Mouse (Mus musculus) heart, postnatal 0 days (tissue): ENCODE measurements around the gene Fam83d. TPM values are rescaled to one million over a fixed set of nuclear protein-coding genes. Genes with fewer than 3 reads are reported as not detected.

ENCODE experiments used
- ATAC-seq: fragments of 200-750 bp; cut with Nextera tagmentation; 2 replicates; pipeline ENCODE4 v1.8.0; 2017; ENCODE audit warnings: low read depth, moderate number of reproducible peaks, moderate library complexity; ENCODE audit not compliant: insufficient read depth
- DNase-seq: peaks from one replicate; pipeline ENCODE4 v3.0.0-alpha.2; 2016; ENCODE audit warnings: low spot score
- H3K27ac ChIP-seq: fragments of 300-500 bp; sonication (generic); 2 replicates; pipeline ENCODE4 v1.5.1; 2014; ENCODE audit warnings: low read depth, mild to moderate bottlenecking
- H3K27me3 ChIP-seq: fragments of 300-500 bp; sonication (generic); 2 replicates; pipeline ENCODE4 v1.6.1; 2014; ENCODE audit warnings: low read length, mixed read lengths; ENCODE audit not compliant: control insufficient read depth, insufficient read depth
- H3K36me3 ChIP-seq: fragments of 300-500 bp; sonication (generic); replicated peaks from 2 replicates; pipeline ENCODE4 v1.6.1; 2014; ENCODE audit warnings: low read length, mixed read lengths; ENCODE audit not compliant: control insufficient read depth, insufficient read depth
- H3K4me1 ChIP-seq: fragments of 300-500 bp; sonication (generic); 2 replicates; pipeline ENCODE4 v1.6.1; 2014; ENCODE audit warnings: antibody characterized with exemption; ENCODE audit not compliant: control insufficient read depth, insufficient read depth
- H3K4me2 ChIP-seq: fragments of 300-500 bp; sonication (generic); 2 replicates; pipeline ENCODE4 v1.6.1; 2014; ENCODE audit warnings: low read depth, mild to moderate bottlenecking, low read length, moderate library complexity
- H3K4me3 ChIP-seq: fragments of 300-500 bp; sonication (generic); 2 replicates; pipeline ENCODE4 v1.5.1; 2014; ENCODE audit warnings: low read depth, low read length
- H3K9ac ChIP-seq: fragments of 300-500 bp; sonication (generic); replicated peaks from 2 replicates; pipeline ENCODE4 v1.6.1; 2014; ENCODE audit warnings: low read depth, low read length, mixed read lengths
- H3K9me3 ChIP-seq: fragments of 300-500 bp; sonication (generic); replicated peaks from 2 replicates; pipeline ENCODE4 v1.6.1; 2016; ENCODE audit warnings: low read length; ENCODE audit not compliant: control insufficient read depth
- CTCF ChIP-seq: IDR thresholded peaks from 2 replicates; pipeline ENCODE4 v1.5.1; 2016; ENCODE audit warnings: antibody characterized with exemption, control low read depth, low read depth
- EP300 ChIP-seq: IDR thresholded peaks from 2 replicates; pipeline ENCODE4 v1.6.1; 2016; ENCODE audit warnings: antibody characterized with exemption, low read depth
- WGBS: fragments of 180-500 bp; shearing (Covaris S2); extraction: QIAGEN DNeasy Blood & Tissue Kit; methylation state at CpG from one replicate; pipeline ENCODE4 v1.1.7; 2014; 5-methylcytosine and 5-hydroxymethylcytosine counted together
- polyA plus RNA-seq: library from polyadenylated mRNA; unstranded; fragments of >200 nt; fragmentation: Nextera tagmentation; extraction: Ambion mirVana; gene quantifications from 2 replicates; pipeline ENCODE4 v1.2.1, GENCODE M21; 2015
- total RNA-seq: library from RNA; depleted of rRNA; stranded (reverse); fragments of >200 nt; gene quantifications from 2 replicates; pipeline ENCODE4 v1.2.3, GENCODE M21; 2014; ENCODE audit warnings: low replicate concordance

Gene Fam83d
- total and polyA plus RNA-seq, 2 experiments from 2014 or later, result 18.6 to 37.7 TPM

GRCm38 (mm10) chr2:158745049-158745482 lies 22.8 kb upstream of the Fam83d start:
- H3K36me3 ChIP-seq, result 0 out of 2 replicates have a peak, but pooled peaks cover 5% of the 10 kb centered on the region
- no peaks in the 10 kb centered on the region for H3K27me3 ChIP-seq
- no peak overlapping the region for H3K9ac ChIP-seq
- ATAC-seq (no peak), DNase-seq (peak; percentile 60)
- no peak overlapping the region for H3K4me3 ChIP-seq
- no peak overlapping the region for H3K4me2 ChIP-seq
- no peaks in the 10 kb centered on the region for H3K9me3 ChIP-seq
- 9% methylated on average over 2 of the region's 2 CpGs for WGBS
- peak; percentile 85 for TF ChIP-seq CTCF
- TF ChIP-seq EP300, result no peak
- 0 out of 2 replicates have a peak, but pooled peaks cover 4% of the 10 kb centered on the region for H3K4me1 ChIP-seq
- H3K27ac ChIP-seq, result no peak overlapping the region

GRCm38 (mm10) chr2:158746164-158746563 lies 21.7 kb upstream of the Fam83d start:
- H3K27me3 ChIP-seq, result no peaks in the 10 kb centered on the region
- H3K27ac ChIP-seq, result no peak overlapping the region
- H3K4me2 ChIP-seq, result peak overlapping the region; percentile 28
- 38% methylated on average over 11 of the region's 11 CpGs for WGBS
- no peak for ATAC-seq
- no peak for DNase-seq
- 0 out of 2 replicates have a peak, but pooled peaks cover 4% of the 10 kb centered on the region for H3K4me1 ChIP-seq
- H3K36me3 ChIP-seq, result 0 out of 2 replicates have a peak, but pooled peaks cover 5% of the 10 kb centered on the region
- TF ChIP-seq EP300, result no peak
- TF ChIP-seq CTCF, result no peak
- no peak overlapping the region for H3K9ac ChIP-seq
- H3K9me3 ChIP-seq, result no peaks in the 10 kb centered on the region
- no peak overlapping the region for H3K4me3 ChIP-seq

GRCm38 (mm10) chr2:158749366-158749765 lies 18.5 kb upstream of the Fam83d start:
- Histone ChIP-seq H3K4me1 (0 out of 2 replicates have a peak, but pooled peaks cover 4% of the 10 kb centered on the region), H3K27ac (no peak overlapping the region), H3K9me3 (no peaks in the 10 kb centered on the region), H3K4me2 (no peak overlapping the region), H3K4me3 (no peak overlapping the region), H3K27me3 (no peaks in the 10 kb centered on the region), H3K36me3 (no peaks in the 10 kb centered on the region; the same call in 1 of the 2 replicates), H3K9ac (no peak overlapping the region)
- no peak for DNase-seq
- ATAC-seq, result no peak
- WGBS, result 90% methylated on average over 9 of the region's 9 CpGs
- TF ChIP-seq CTCF (no peak), EP300 (no peak)

GRCm38 (mm10) chr2:158760231-158760630 lies 7.7 kb upstream of the Fam83d start:
- ATAC-seq, result no peak
- DNase-seq, result no peak
- Histone ChIP-seq H3K27me3 (no peaks in the 10 kb centered on the region), H3K4me1 (no peaks in the 10 kb centered on the region), H3K9me3 (no peaks in the 10 kb centered on the region), H3K36me3 (0 out of 2 replicates have a peak, but pooled peaks cover 5% of the 10 kb centered on the region), H3K27ac (no peak overlapping the region), H3K9ac (no peak overlapping the region), H3K4me3 (no peak overlapping the region), H3K4me2 (no peak overlapping the region)
- no peak for TF ChIP-seq EP300
- no peak for TF ChIP-seq CTCF
- WGBS, result 71% methylated on average over 2 of the region's 2 CpGs

GRCm38 (mm10) chr2:158762339-158762738 lies 5.6 kb upstream of the Fam83d start:
- H3K4me2 ChIP-seq, result no peak overlapping the region
- H3K36me3 ChIP-seq, result no peaks in the 10 kb centered on the region
- H3K27me3 ChIP-seq, result no peaks in the 10 kb centered on the region
- no peaks in the 10 kb centered on the region for H3K9me3 ChIP-seq
- no peaks in the 10 kb centered on the region for H3K4me1 ChIP-seq
- ATAC-seq, result no peak
- 87% methylated on average over 5 of the region's 5 CpGs for WGBS
- DNase-seq, result no peak
- TF ChIP-seq EP300 (no peak), CTCF (no peak)
- H3K4me3 ChIP-seq, result no peak overlapping the region
- no peak overlapping the region for H3K27ac ChIP-seq
- no peak overlapping the region for H3K9ac ChIP-seq

- peaks cover 33% of the 10 kb centered on the region for H3K4me1 ChIP-seq
- H3K9me3 ChIP-seq, result no peaks in the 10 kb centered on the region
- H3K9ac ChIP-seq, result peak overlapping the region; percentile 74
- peak overlapping the region; percentile 82 for H3K4me3 ChIP-seq
- WGBS, result under 1% methylated on average over 37 of the region's 37 CpGs
- no peaks in the 10 kb centered on the region for H3K36me3 ChIP-seq
- H3K27ac ChIP-seq, result peak overlapping the region; percentile 70
- DNase-seq (no peak), ATAC-seq (peak; percentile 22)
- H3K4me2 ChIP-seq, result peak overlapping the region; percentile 100
- TF ChIP-seq EP300 (no peak), CTCF (no peak)
- no peaks in the 10 kb centered on the region for H3K27me3 ChIP-seq
These were observed 457 bp downstream of the Fam83d start for GRCm38 (mm10) chr2:158768350-158768749.
